Mouse (Mus musculus) cerebellum, adult 2 months (tissue): Measurements from ENCODE around the gene Hspb1. TPM values are rescaled to one million over a fixed set of nuclear protein-coding genes. Genes with fewer than 3 reads are reported as not detected.

Experiments
- DNase-seq, 2 experiments: peaks; one replicate each; pipeline ENCODE4 v3.0.0; 2021
- H3K27ac ChIP-seq: fragments of 200-500 bp; 2 replicates; pipeline ENCODE4 v1.5.1; 2012; ENCODE audit warnings: low read length, control low read depth, inconsistent platforms; ENCODE audit not compliant: insufficient read depth
- H3K27me3 ChIP-seq: fragments of 200-500 bp; 2 replicates; pipeline ENCODE4 v1.6.1; 2012; ENCODE audit warnings: inconsistent platforms, mild to moderate bottlenecking, low read length, moderate library complexity; ENCODE audit not compliant: control insufficient read depth, insufficient read depth
- H3K4me1 ChIP-seq: fragments of 200-500 bp; 2 replicates; pipeline ENCODE4 v1.6.1; 2011; ENCODE audit warnings: low read length; ENCODE audit not compliant: control insufficient read depth, insufficient read depth
- H3K4me3 ChIP-seq: fragments of 200-500 bp; replicated peaks from 2 replicates; pipeline ENCODE3; 2011; ENCODE audit warnings: mild to moderate bottlenecking, low read depth, low read length, control low read depth; ENCODE audit not compliant: insufficient read depth
- CTCF ChIP-seq: fragments of 200-500 bp; IDR thresholded peaks from 2 replicates; pipeline ENCODE4 v1.5.1; 2011; ENCODE audit warnings: low read depth, mild to moderate bottlenecking, control low read depth, low read length, moderate library complexity, borderline replicate concordance; ENCODE audit not compliant: insufficient read depth
- POLR2A ChIP-seq: fragments of 200-500 bp; IDR thresholded peaks from 2 replicates; pipeline ENCODE4 v1.6.1; 2011; ENCODE audit warnings: low read length, control low read depth, borderline replicate concordance; ENCODE audit not compliant: insufficient read depth
- WGBS: fragments of 180-500 bp; shearing (Covaris S2); methylation state at CpG from one replicate; pipeline ENCODE4 v1.1.7; 2018; 5-methylcytosine and 5-hydroxymethylcytosine counted together
- polyA plus RNA-seq: library from polyadenylated mRNA; depleted of rRNA; stranded (reverse); fragments of >200 nt; gene quantifications from 2 replicates; pipeline ENCODE4 v1.2.3, GENCODE M21; 2012

Hspb1 gene
- polyA plus RNA-seq, 1 experiment, result 49.2 TPM

DNA sequence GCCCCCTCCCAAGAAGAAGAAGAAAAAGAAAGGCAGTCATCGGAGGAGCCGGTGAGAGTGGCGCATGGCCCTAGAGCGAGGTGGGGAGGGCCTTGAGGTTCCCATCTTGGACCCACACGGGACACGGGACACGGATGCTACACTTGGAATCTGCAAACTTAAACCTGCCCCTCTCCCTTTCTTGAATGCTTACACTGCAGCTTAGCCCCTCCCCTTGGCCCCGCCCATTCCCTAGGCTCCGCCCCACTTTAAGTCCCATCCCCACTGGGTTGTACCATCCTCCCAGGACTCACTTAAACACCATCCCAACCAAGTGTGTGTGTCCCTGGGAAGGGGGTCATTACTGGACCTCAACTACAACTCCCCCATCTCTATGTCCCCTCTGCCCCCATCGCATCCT, 35.3 kb upstream of the Hspb1 start:
- no peaks in the 10 kb centered on the region for H3K27me3 ChIP-seq
- no peak overlapping the region for H3K27ac ChIP-seq
- DNase-seq, result no peak
- H3K4me3 ChIP-seq, result no peak overlapping the region
- TF ChIP-seq POLR2A, result no peak
- TF ChIP-seq CTCF, result no peak
- 40% methylated on average over 10 of the region's 10 CpGs for WGBS
- peaks cover 13% of the 10 kb centered on the region; the same call in 1 of the 2 replicates for H3K4me1 ChIP-seq

DNA sequence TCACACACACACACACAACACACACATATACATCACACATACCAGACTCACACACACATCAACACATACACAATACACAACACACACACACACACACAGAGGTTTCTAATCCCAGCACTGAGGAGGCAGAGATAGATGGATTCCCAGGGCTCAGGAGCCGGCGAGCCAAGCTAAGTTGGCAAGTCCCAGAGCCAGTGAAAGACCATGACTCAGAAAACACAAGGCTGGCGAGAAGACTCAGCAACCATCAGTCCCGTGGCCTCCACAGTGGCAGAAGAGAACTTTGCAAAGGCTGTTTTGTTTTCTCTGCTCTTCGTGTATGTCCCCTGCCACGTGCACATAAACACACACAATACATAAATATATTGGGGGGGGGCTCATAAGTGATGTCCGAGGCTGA, 34.0 kb upstream of the Hspb1 start:
- H3K27ac ChIP-seq, result no peak overlapping the region
- TF ChIP-seq CTCF (no peak), POLR2A (no peak)
- no peaks in the 10 kb centered on the region for H3K27me3 ChIP-seq
- H3K4me3 ChIP-seq, result no peak overlapping the region
- WGBS, result 41% methylated on average over 7 of the region's 7 CpGs
- no peak for DNase-seq
- H3K4me1 ChIP-seq, result peaks cover 13% of the 10 kb centered on the region; the same call in 1 of the 2 replicates

DNA sequence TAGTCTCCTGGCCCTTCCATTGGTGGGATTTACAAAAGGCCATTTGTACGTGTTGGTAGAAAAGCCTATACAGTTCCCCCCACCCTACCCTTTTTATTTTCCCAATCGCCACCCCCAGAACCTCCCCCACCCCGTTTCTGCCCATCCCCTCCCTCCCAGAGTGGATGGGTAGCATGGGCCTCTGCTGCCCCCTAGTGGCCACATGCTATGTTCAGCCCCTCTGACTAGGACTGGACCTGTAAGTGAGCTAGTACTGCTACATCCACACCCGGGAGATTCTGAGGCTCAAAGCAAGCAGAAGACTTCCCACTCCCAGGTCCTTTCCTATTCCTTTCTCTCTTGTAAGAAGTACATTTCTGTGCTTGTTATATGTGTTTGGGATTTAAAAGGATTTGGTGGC, 32.6 kb upstream of the Hspb1 start:
- no peak overlapping the region for H3K4me3 ChIP-seq
- no peak overlapping the region for H3K27ac ChIP-seq
- DNase-seq, result peak; percentile 75 to 85
- TF ChIP-seq CTCF (peak; percentile 85), POLR2A (no peak)
- H3K4me1 ChIP-seq, result peaks cover 9% of the 10 kb centered on the region; the same call in 1 of the 2 replicates
- 8% methylated on average over 4 of the region's 4 CpGs for WGBS
- no peaks in the 10 kb centered on the region for H3K27me3 ChIP-seq

DNA sequence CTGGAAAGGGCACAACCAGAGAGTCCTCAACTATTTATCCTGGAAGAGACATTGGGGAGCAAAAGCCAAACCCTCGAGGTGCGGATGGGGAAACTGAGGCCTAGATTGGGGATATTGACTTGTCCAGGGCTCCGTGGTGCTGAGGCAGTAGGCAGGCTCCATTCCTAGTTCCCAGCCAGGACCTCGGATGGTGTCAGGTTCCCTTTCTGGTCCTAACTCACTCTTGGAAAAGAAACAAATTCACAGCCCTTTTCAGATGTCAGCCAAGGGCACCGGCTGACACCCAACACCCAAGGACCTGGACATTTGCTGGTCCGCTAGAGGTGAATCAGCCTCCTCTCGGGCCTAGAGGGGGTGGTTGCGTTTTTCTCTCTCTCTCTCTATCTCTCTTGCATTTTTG, 21.1 kb upstream of the Hspb1 start:
- WGBS, result 58% methylated on average over 8 of the region's 8 CpGs
- TF ChIP-seq CTCF, result no peak

DNA sequence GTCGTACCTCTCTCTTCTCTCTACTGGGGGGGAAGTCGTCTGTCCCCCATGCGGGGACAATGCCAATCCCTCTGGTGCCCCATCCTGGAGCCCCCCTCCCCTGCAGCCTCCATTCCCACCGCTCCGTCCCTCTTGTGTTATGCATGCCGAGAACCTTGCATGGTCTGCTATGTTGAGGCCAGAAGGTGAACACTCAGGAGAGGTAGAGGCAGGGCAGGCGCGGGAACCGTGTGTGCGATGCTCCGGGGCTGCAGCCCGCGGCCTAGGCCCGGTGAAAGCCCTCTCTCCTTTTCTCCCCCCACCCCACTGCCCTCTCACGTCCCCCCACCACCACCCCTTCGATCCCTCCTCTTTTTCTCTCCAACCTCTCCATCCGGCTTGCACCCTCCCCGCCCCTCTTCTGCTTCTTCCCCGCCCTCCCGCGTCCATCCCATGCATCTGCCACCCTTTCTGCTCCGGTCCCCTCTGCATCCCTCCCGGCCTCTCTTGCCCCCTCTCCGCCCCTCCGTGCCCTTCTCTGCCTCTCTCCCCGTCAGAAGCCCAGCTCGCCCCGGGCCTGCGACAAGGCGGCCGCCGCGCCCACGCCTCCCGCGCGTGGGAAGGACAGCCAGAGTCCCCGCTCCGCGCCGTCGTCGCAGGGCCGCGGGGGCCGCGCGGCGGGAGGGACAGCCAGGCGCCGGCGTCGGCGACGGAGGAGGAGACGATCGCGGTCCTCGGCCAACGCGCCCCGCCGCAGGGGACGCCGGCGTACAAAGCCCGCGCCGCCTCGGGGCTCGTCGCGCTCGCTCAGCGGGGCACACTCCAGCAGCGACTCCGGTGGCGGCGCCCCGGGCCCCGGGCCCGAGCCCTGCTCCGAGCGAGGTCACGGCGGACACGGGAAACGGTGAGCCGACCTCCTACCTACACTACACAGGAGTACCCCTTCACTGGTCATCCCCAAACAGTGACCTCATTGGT, 19.8 kb upstream of the Hspb1 start:
- WGBS, result 17% methylated on average over 89 of the region's 89 CpGs
- H3K4me1 ChIP-seq, result peaks cover 3% of the 10 kb centered on the region; the same call in 1 of the 2 replicates
- no peak overlapping the region for H3K27ac ChIP-seq
- no peak for TF ChIP-seq CTCF
- no peak for TF ChIP-seq POLR2A
- no peaks in the 10 kb centered on the region for H3K27me3 ChIP-seq
- peak in 1 of 2 experiments; percentile 42 for DNase-seq
- peak overlapping the region; percentile 11 for H3K4me3 ChIP-seq

More for the DNA sequence above, 21.1 kb upstream of the Hspb1 start:
- no peaks in the 10 kb centered on the region for H3K27me3 ChIP-seq
- H3K4me3 ChIP-seq, result no peak overlapping the region
- DNase-seq, result no peak
- H3K27ac ChIP-seq, result no peak overlapping the region
- peaks cover 3% of the 10 kb centered on the region; the same call in 1 of the 2 replicates for H3K4me1 ChIP-seq

DNA sequence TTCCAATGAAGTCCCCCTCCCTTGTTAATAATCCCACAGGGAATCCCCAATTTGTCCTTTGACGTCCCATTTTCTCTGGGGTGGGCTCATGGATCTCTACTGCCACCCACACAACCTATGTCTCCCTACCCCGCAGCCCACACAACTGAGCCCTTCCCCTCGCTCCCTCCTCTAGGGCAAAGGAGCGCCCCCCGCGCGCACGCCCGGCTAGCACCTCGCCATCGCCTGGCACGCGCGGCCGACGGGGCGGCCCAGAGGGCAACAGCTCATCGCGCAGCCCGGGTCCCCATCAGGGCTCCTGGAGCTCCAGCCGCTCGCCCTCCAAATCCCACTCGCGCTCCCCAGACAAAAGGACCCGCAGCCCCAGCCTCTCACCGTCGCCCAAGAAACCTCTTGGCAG, 19.1 kb upstream of the Hspb1 start:
- TF ChIP-seq CTCF (no peak), POLR2A (no peak)
- H3K27ac ChIP-seq, result no peak overlapping the region
- 58% methylated on average over 27 of the region's 27 CpGs for WGBS

DNA sequence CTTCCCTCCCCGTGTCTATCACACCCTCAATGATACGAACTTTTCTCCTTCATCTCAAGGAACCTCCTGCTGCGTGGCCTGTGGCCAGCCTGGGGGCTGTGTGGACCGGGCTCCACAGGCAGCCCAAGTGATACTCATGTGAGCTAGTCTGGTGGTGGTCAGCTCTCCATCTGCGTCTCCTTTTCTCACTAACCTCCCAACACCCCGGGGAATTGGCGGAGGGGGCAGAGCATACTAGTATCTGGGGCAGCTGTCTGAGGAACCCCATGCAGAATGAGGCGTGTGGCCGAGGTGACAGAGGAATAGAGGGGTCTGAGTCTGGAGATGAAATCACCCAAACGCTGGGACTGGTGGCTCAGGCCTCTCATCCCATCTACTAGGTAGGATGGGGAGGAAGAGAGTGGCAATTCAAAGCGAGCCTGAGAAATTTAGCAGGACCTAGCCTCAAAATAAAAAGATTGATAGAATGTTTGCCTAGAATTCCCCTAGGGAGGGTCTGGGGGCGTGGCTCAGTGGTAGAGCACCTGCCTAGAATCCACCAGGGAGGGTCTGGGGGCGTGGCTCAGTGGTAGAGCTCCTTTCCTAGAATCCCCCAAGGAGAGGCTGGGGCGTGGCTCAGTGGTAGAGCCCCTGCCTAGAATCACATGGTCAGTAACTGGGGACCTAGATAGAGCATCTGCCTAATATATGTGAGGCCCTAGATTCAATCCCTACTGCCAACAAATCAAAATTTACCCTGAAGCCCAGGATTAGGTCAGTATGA, 17.9 kb upstream of the Hspb1 start:
- WGBS, result 77% methylated on average over 14 of the region's 14 CpGs
- Histone ChIP-seq H3K4me3 (no peak overlapping the region), H3K27ac (no peak overlapping the region), H3K4me1 (peaks cover 3% of the 10 kb centered on the region; the same call in 1 of the 2 replicates), H3K27me3 (no peaks in the 10 kb centered on the region)
- no peak for TF ChIP-seq CTCF
- TF ChIP-seq POLR2A, result no peak
- DNase-seq, result no peak

More for the DNA sequence above, 19.1 kb upstream of the Hspb1 start:
- Histone ChIP-seq H3K4me3 (no peak overlapping the region), H3K4me1 (peaks cover 3% of the 10 kb centered on the region; the same call in 1 of the 2 replicates), H3K27me3 (no peaks in the 10 kb centered on the region)
- peak in 1 of 2 experiments; percentile 32 for DNase-seq
